Mouse (Mus musculus) embryonic facial prominence, embryonic 11.5 days (tissue): Measurements from ENCODE around the gene Dlx2. TPM values are rescaled to one million over a fixed set of nuclear protein-coding genes. Genes with fewer than 3 reads are reported as not detected.

Experiments used
- ATAC-seq: fragments of 200-750 bp; cut with Nextera tagmentation; replicated peaks from 2 replicates; pipeline ENCODE4 v1.8.0; 2017; ENCODE audit warnings: low read depth; ENCODE audit not compliant: insufficient number of reproducible peaks, low FRiP score, low TSS enrichment
- DNase-seq: peaks from one replicate; pipeline ENCODE4 v3.0.0-alpha.2; 2015; ENCODE audit warnings: low spot score
- H3K27ac ChIP-seq: fragments of 300-500 bp; sonication (generic); replicated peaks from 2 replicates; pipeline ENCODE4 v1.5.1; 2014; ENCODE audit warnings: mild to moderate bottlenecking, low read depth, low read length, control low read depth
- H3K27me3 ChIP-seq: fragments of 300-500 bp; sonication (generic); 2 replicates; pipeline ENCODE4 v1.6.1; 2014; ENCODE audit warnings: mild to moderate bottlenecking, low read length, moderate library complexity, mixed read lengths; ENCODE audit not compliant: control insufficient read depth, insufficient read depth
- H3K36me3 ChIP-seq: fragments of 300-500 bp; sonication (generic); replicated peaks from 2 replicates; pipeline ENCODE4 v1.6.1; 2014; ENCODE audit warnings: low read depth, mild to moderate bottlenecking, low read length, moderate library complexity, mixed read lengths; ENCODE audit not compliant: control insufficient read depth, insufficient read depth
- H3K4me1 ChIP-seq: fragments of 300-500 bp; sonication (generic); 2 replicates; pipeline ENCODE4 v1.6.1; 2014; ENCODE audit warnings: low read length, mixed read lengths; ENCODE audit not compliant: control insufficient read depth, insufficient read depth
- H3K4me2 ChIP-seq: fragments of 300-500 bp; sonication (generic); 2 replicates; pipeline ENCODE4 v1.6.1; 2014; ENCODE audit warnings: low read depth, mild to moderate bottlenecking, control low read depth, low read length, moderate library complexity
- H3K4me3 ChIP-seq: fragments of 300-500 bp; sonication (generic); 2 replicates; pipeline ENCODE4 v1.5.1; 2014; ENCODE audit warnings: low read depth, low read length, control low read depth
- H3K9ac ChIP-seq: fragments of 300-500 bp; sonication (generic); replicated peaks from 2 replicates; pipeline ENCODE4 v1.6.1; 2014; ENCODE audit warnings: mild to moderate bottlenecking, control low read depth, low read length
- H3K9me3 ChIP-seq: fragments of 300-500 bp; sonication (generic); replicated peaks from 2 replicates; pipeline ENCODE4 v1.6.1; 2016; ENCODE audit warnings: mild to moderate bottlenecking, low read length, inconsistent platforms, mixed read lengths; ENCODE audit not compliant: control insufficient read depth
- WGBS: fragments of 180-500 bp; shearing (Covaris S2); extraction: QIAGEN DNeasy Blood & Tissue Kit; methylation state at CpG from one replicate; pipeline ENCODE4 v1.1.7; 2014; 5-methylcytosine and 5-hydroxymethylcytosine counted together
- polyA plus RNA-seq: library from polyadenylated mRNA; unstranded; fragments of >200 nt; fragmentation: Nextera tagmentation; extraction: Ambion mirVana; gene quantifications from 2 replicates; pipeline ENCODE4 v1.2.1, GENCODE M21; 2014

Dlx2 gene
- 18.0 and 20.3 TPM in 2 replicates for polyA plus RNA-seq

DNA sequence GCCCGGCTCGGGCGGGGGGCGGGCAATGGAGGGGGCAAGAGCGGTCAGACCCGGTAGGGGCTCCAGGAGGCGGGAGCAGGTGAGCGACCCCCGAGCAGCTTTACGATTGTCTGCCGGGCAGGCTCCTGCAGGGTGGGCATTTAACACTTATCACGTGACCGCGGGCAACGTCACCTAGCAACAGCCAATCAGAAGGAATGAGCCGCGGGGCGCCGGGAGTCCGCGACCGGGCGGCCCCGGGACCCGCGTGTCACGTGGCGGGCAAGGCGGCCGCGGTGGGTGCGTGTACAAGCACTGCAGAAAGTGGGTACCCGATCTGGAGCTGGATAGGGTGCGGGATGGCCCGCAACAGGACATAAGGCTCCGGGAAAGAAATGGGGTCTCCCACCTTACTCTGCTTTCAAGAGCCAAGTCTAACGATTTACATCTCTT lies at the start of gene Dlx2:
Dlx2 (minus strand) TSS at position 115 of the 432 bp plus-strand sequence.
- DNase-seq, result peak; percentile 92
- H3K9ac ChIP-seq, result peak within 1 kb of the TSS; percentile 83
- peaks cover 29% of the 10 kb centered on the region for H3K27me3 ChIP-seq
- no peaks in the 10 kb centered on the region for H3K36me3 ChIP-seq
- H3K4me2 ChIP-seq, result peak within 1 kb of the TSS; percentile 94
- H3K9me3 ChIP-seq, result no peaks in the 10 kb centered on the region
- peak within 1 kb of the TSS; percentile 90 for H3K27ac ChIP-seq
- peak within 1 kb of the TSS; percentile 66 for H3K4me3 ChIP-seq
- WGBS, result 0% methylated on average over 37 of the region's 37 CpGs
- peaks cover 4% of the 10 kb centered on the region for H3K4me1 ChIP-seq
- ATAC-seq, result peak; percentile 76

DNA sequence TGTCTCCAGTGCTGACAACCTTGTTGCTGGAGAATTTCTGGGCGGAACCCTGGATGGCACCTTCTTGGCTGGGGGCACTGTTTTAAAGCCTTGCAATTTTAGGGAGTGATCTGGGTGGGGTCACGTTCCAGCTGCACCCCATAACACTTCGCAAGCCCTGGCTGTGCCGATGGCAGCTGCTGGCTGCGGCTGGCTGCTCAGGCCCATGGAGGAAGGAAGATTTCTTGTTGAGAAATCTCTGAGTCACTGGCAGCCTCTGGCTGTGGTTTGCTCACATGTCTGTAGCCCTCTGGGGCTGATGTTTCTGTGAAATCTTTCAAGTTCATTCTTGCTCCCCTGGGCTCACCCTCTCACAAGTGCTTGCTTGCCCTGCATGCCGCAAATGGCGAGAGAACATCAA lies 47.9 kb upstream of the Dlx2 start:
- Histone ChIP-seq H3K4me2 (no peak overlapping the region), H3K27ac (no peak overlapping the region), H3K27me3 (no peaks in the 10 kb centered on the region), H3K36me3 (no peaks in the 10 kb centered on the region), H3K9me3 (no peaks in the 10 kb centered on the region), H3K4me3 (no peak overlapping the region), H3K9ac (no peak overlapping the region), H3K4me1 (no peaks in the 10 kb centered on the region)
- ATAC-seq (no peak), DNase-seq (peak; percentile 24)
- WGBS, result 72% methylated on average over 7 of the region's 7 CpGs

DNA sequence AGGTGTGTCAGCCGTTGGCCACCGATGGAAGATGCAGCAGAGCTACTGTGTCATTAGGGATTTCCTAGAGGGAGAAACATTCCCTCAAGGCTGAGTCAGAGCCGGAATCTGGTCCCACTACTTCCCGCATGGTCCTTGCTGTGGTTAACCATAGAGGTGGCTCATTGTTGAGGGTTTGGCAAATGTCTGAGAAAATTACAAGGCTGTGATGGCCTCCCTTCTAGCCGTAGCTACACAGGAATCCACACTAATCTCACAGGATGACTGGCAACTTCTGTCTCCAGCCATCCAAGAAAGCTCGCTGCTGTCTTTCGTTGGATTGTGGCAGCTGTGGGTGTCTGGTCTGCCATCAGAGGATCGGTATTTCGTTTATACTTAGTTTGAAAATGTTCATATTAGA lies 42.6 kb upstream of the Dlx2 start:
- Histone ChIP-seq H3K27ac (no peak overlapping the region), H3K4me2 (no peak overlapping the region), H3K4me3 (no peak overlapping the region), H3K36me3 (no peaks in the 10 kb centered on the region), H3K9me3 (no peaks in the 10 kb centered on the region), H3K4me1 (no peaks in the 10 kb centered on the region), H3K27me3 (no peaks in the 10 kb centered on the region), H3K9ac (no peak overlapping the region)
- WGBS, result 92% methylated on average over 9 of the region's 9 CpGs
- ATAC-seq, result no peak
- DNase-seq, result no peak

DNA sequence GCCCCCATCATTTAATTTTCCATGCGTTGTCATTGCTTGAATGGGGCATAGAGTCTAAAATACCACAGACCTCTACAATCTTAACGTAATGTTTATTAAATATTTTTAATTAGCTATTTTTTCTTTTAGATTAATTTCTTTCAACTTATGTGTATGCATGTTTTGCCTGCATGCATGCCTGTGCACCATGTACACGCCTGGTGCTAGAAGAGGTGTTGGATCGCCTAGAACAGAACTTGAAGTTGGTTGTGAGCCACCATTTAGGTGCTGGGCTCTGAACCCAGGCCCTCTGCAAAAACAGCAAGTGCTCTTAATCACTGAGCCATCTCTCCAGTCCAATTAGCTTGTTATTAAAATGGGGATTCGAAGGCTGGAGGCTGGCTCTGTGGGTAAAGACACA lies 34.9 kb upstream of the Dlx2 start:
- DNase-seq (no peak), ATAC-seq (no peak)
- peak overlapping the region; percentile 34 for H3K4me3 ChIP-seq
- H3K9me3 ChIP-seq, result no peaks in the 10 kb centered on the region
- no peak overlapping the region for H3K9ac ChIP-seq
- H3K27ac ChIP-seq, result no peak overlapping the region
- H3K4me1 ChIP-seq, result no peaks in the 10 kb centered on the region
- H3K27me3 ChIP-seq, result no peaks in the 10 kb centered on the region
- WGBS, result 51% methylated on average over 5 of the region's 5 CpGs
- H3K36me3 ChIP-seq, result no peaks in the 10 kb centered on the region
- peak overlapping the region; percentile 62 for H3K4me2 ChIP-seq

- Histone ChIP-seq H3K4me1 (no peaks in the 10 kb centered on the region), H3K4me3 (peak overlapping the region; percentile 34), H3K27ac (no peak overlapping the region), H3K4me2 (peak overlapping the region; percentile 62), H3K27me3 (no peaks in the 10 kb centered on the region), H3K36me3 (no peaks in the 10 kb centered on the region), H3K9ac (peak overlapping the region; percentile 47), H3K9me3 (no peaks in the 10 kb centered on the region)
- ATAC-seq, result peak; percentile 78; the same call in 1 of the 2 replicates
- WGBS, result 10% methylated on average over 50 of the region's 50 CpGs
- peak; percentile 77 for DNase-seq
Observed at GRCm38 (mm10) chr2:71580632-71581466, 34.3 kb upstream of the Dlx2 start.

- H3K4me2 ChIP-seq, result no peak overlapping the region
Observed at GRCm38 (mm10) chr2:71577059-71577458, 30.5 kb upstream of the Dlx2 start.

GRCm38 (mm10) chr2:71573736-71574135 lies 27.2 kb upstream of the Dlx2 start:
- Histone ChIP-seq H3K9me3 (no peaks in the 10 kb centered on the region), H3K4me1 (no peaks in the 10 kb centered on the region), H3K27me3 (no peaks in the 10 kb centered on the region), H3K36me3 (no peaks in the 10 kb centered on the region), H3K4me2 (no peak overlapping the region), H3K27ac (no peak overlapping the region), H3K4me3 (no peak overlapping the region), H3K9ac (no peak overlapping the region)
- DNase-seq (peak; percentile 73), ATAC-seq (no peak)
- WGBS, result 34% methylated on average over 4 of the region's 4 CpGs

More at GRCm38 (mm10) chr2:71577059-71577458, 30.5 kb upstream of the Dlx2 start:
- 98% methylated on average over 2 of the region's 2 CpGs for WGBS
- no peaks in the 10 kb centered on the region for H3K27me3 ChIP-seq
- ATAC-seq (no peak), DNase-seq (no peak)
- no peak overlapping the region for H3K9ac ChIP-seq
- no peaks in the 10 kb centered on the region for H3K36me3 ChIP-seq
- no peak overlapping the region for H3K27ac ChIP-seq
- no peaks in the 10 kb centered on the region for H3K9me3 ChIP-seq
- H3K4me3 ChIP-seq, result no peak overlapping the region
- no peaks in the 10 kb centered on the region for H3K4me1 ChIP-seq

DNA sequence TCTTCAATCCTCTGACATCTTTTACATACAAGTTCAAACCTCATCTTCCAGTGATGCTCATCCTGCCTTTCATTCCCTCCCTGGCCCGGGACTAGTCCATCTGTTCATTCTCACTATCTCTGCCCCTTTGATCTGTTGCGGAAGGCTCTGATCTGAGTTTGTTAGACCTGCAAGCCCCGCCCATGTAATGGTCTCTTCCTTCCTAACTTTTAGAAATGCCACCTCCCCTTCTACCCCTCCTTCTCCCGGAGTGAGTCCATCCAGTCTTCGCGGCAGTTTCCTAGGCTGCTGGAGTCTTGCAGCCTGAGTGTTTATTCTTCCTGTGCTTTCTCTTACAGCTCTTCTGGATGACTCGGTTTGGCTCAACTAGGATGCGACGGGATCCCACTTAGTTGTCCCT lies 19.9 kb upstream of the Dlx2 start:
- Histone ChIP-seq H3K9ac (no peak overlapping the region), H3K4me1 (no peaks in the 10 kb centered on the region), H3K36me3 (no peaks in the 10 kb centered on the region), H3K4me2 (no peak overlapping the region), H3K27ac (no peak overlapping the region), H3K9me3 (no peaks in the 10 kb centered on the region), H3K4me3 (no peak overlapping the region), H3K27me3 (no peaks in the 10 kb centered on the region)
- no peak for DNase-seq
- ATAC-seq, result no peak
- 82% methylated on average over 9 of the region's 9 CpGs for WGBS
